In genomic region chr11:32187256-32187655, GRCm38 (mm10) we compare ENCODE assay signal across 26 mouse cellular contexts. TPM values are rescaled to one million over a fixed set of nuclear protein-coding genes. Genes with fewer than 3 reads are reported as not detected.
A peak's percentile ranks its signal among the peaks of the same experiment; 100 is the strongest.
DNase-seq lines count a peak whose midpoint lies in the region; ATAC-seq and TF ChIP-seq lines count a peak whose summit lies in the region.
"Had no signal": no experiment of that assay in that cellular context is flagged by ENCODE, and none has a peak within 500 bp of the region (broad histone marks: within the 10 kb centered on the region; RNA-seq: fewer than 3 reads in every experiment).

No protein-coding gene starts in this region.

- WGBS in lung, embryonic 14.5 days: 85% methylated on average over 4 of the region's 4 CpGs

- ATAC-seq in lung, embryonic 14.5 days (ENCODE audit: insufficient read depth): no peak
- no peak for ATAC-seq in erythroid progenitor cell, adult 5-6 weeks (replicated peaks; ENCODE audit: low FRiP score, poor library complexity, severe bottlenecking)
- ATAC-seq: forebrain, embryonic 13.5 days; inflammation-experienced regulatory T-cells, adult 6 months had no signal

- no peak overlapping the region for H3K9ac ChIP-seq in lung, embryonic 14.5 days
- no peak overlapping the region for H3K9ac ChIP-seq in CH12.LX (ENCODE audit: insufficient read depth, low read depth)
- H3K9ac ChIP-seq: forebrain, embryonic 13.5 days; heart, embryonic 15.5 days; hindbrain, embryonic 12.5 days had no signal

- H3K79me2 ChIP-seq in CH12.LX (replicated peaks; ENCODE audit: control insufficient read depth, extremely low read depth, insufficient read depth, poor library complexity, severe bottlenecking): no peaks in the 10 kb centered on the region

- H3K4me2 ChIP-seq in lung, embryonic 14.5 days: no peak overlapping the region
- H3K4me2 ChIP-seq in CH12.LX (ENCODE audit: insufficient read depth, low read depth, poor library complexity, severe bottlenecking): no peak overlapping the region
- H3K4me2 ChIP-seq: forebrain, embryonic 13.5 days; heart, embryonic 15.5 days; hindbrain, embryonic 12.5 days had no signal

- no peak overlapping the region for H3K27ac ChIP-seq in lung, embryonic 14.5 days (ENCODE audit: low read depth)
- no peak overlapping the region for H3K27ac ChIP-seq in CH12.LX (ENCODE audit: insufficient read depth, low read depth)
- H3K27ac ChIP-seq: embryonic facial prominence, embryonic 10.5 days; forebrain, embryonic 13.5 days; heart, embryonic 15.5 days; hindbrain, embryonic 12.5 days; macrophage; midbrain, embryonic 10.5 days had no signal

- in situ Hi-C loops in CH12.LX (cut with MboI; ENCODE audit: low pct_ligation_motif_present, low pct_unique_long_range_greater_than_20kb, low sequenced_read_pairs): loop anchor here (10.0 kb wide), 2 partner anchors 48 to 118 kb away; partner anchors contain the start of gene Hbq1a

- H3K27me3 ChIP-seq in lung, embryonic 14.5 days (ENCODE audit: insufficient read depth, low read length): no peaks in the 10 kb centered on the region
- H3K27me3 ChIP-seq in CH12.LX (replicated peaks): no peaks in the 10 kb centered on the region
- H3K27me3 ChIP-seq: forebrain, embryonic 13.5 days; heart, embryonic 15.5 days; hindbrain, embryonic 12.5 days had no signal

- H3K4me1 ChIP-seq in lung, embryonic 14.5 days (ENCODE audit: insufficient read depth): 0 out of 2 replicates have a peak, but pooled peaks cover 4% of the 10 kb centered on the region
- H3K4me1 ChIP-seq in CH12.LX (ENCODE audit: control insufficient read depth in 1 of 2, insufficient read depth in 2 of 2): peaks cover 9 to 19% of the 10 kb centered on the region in 2 experiments
- H3K4me1 ChIP-seq: forebrain, embryonic 13.5 days; hindbrain, embryonic 12.5 days had no signal

- H3K36me3 ChIP-seq in lung, embryonic 14.5 days (ENCODE audit: insufficient read depth): no peaks in the 10 kb centered on the region
- H3K36me3 ChIP-seq in CH12.LX (replicated peaks in 1 of 2; ENCODE audit: control insufficient read depth in 1 of 2, insufficient read depth in 1 of 2, low read length in 1 of 2): peaks cover 2 to 34% of the 10 kb centered on the region in 2 experiments
- H3K36me3 ChIP-seq: embryonic facial prominence, embryonic 10.5 days; heart, embryonic 15.5 days; hindbrain, embryonic 12.5 days; midbrain, embryonic 10.5 days had no signal

- H3K4me3 ChIP-seq in lung, embryonic 14.5 days (ENCODE audit: low read depth, low read length): no peak overlapping the region
- H3K4me3 ChIP-seq in CH12.LX (replicated peaks in 1 of 3; ENCODE audit: low read depth in 2 of 3, low read length in 2 of 3, poor library complexity in 1 of 3): no peak overlapping the region
- H3K4me3 ChIP-seq: embryonic facial prominence, embryonic 10.5 days; forebrain, embryonic 13.5 days; heart, embryonic 15.5 days; hindbrain, embryonic 12.5 days; midbrain, embryonic 10.5 days had no signal

- no peak; the same call in 1 of the 2 replicates for TF ChIP-seq RAD21 in CH12.LX (IDR thresholded peaks at IDR 0.05; ENCODE audit: low read depth, low read length)

- DNase-seq in heart, postnatal 4 days: peak; percentile 2
- DNase-seq in heart, postnatal 36 days: no peak
- no peak for DNase-seq in lung, embryonic 14.5 days
- DNase-seq in lung, postnatal 14 days: no peak
- DNase-seq in CH12.LX (ENCODE audit: extremely low read depth): no peak
- DNase-seq in R1 (ENCODE audit: low read depth, low spot score): peak; percentile 60
- no peak for DNase-seq in left cerebral cortex, adult 9 months (ENCODE audit: low spot score in 2 of 2)
- DNase-seq: B cell, adult 2 months; cerebellum, adult 8-10 months; gastrocnemius, postnatal 10 days; lung, adult 18-20 months; right cerebral cortex, postnatal 14 days had no signal

- TF ChIP-seq POLR2A in CH12.LX (IDR thresholded peaks at IDR 0.05; ENCODE audit: low read depth, low read length): no peak

- intact Hi-C loops in heart, postnatal 36 days (cut with DNase I): no loop called here

- peak; percentile 27; the same call in 1 of the 2 replicates for TF ChIP-seq CTCF in lung, embryonic 14.5 days (IDR thresholded peaks at IDR 0.05; ENCODE audit: low read depth)
- peak; percentile 25 to 39; a peak in 2 of 4 replicates for TF ChIP-seq CTCF in CH12.LX (conservative IDR thresholded peaks at IDR 0.05 in 1 of 2, IDR thresholded peaks at IDR 0.05 in 1 of 2; ENCODE audit: low read depth in 2 of 2, low read length in 2 of 2)

- dilution Hi-C loops in CH12.LX (cut with MboI; ENCODE audit: extremely low pct_ligation_motif_present, extremely low pct_unique_long_range_greater_than_20kb, low sequenced_read_pairs): no loop called here

- no peak for TF ChIP-seq EP300 in CH12.LX (IDR thresholded peaks at IDR 0.05; ENCODE audit: low read length)

- no peaks in the 10 kb centered on the region for H3K9me3 ChIP-seq in lung, embryonic 14.5 days (ENCODE audit: low read depth, low read length)
- H3K9me3 ChIP-seq in CH12.LX (replicated peaks; ENCODE audit: low read length): peaks cover 4% of the 10 kb centered on the region
- H3K9me3 ChIP-seq: embryonic facial prominence, embryonic 10.5 days; forebrain, embryonic 13.5 days; G1E; heart, embryonic 15.5 days; hindbrain, embryonic 12.5 days; midbrain, embryonic 10.5 days had no signal

TF ChIP-seq in CH12.LX, 34 proteins besides CTCF, POLR2A, EP300 and RAD21:
- TF ChIP-seq MYC (IDR thresholded peaks at IDR 0.05; ENCODE audit: low read depth, low read length) (no peak), USF2 (conservative IDR thresholded peaks at IDR 0.05; ENCODE audit: low read depth, low read length) (no peak), KAT2A (IDR thresholded peaks at IDR 0.05; ENCODE audit: insufficient replicate concordance, low read length) (no peak)
TF ChIP-seq in CH12.LX: peak in this region for 0.

RNA-seq across cellular contexts. Expression of gene Il9r, which starts 12.8 kb away (rescaled TPM):
- under 1 TPM; 0.20 to 0.21 TPM for total RNA-seq in heart, postnatal 4 days (2021)
- total RNA-seq in heart, postnatal 36 days (2021): under 1 TPM in 1 of 2 experiments, not detected in 1; 0.11 TPM
- 0.04 TPM in 1 of 2 replicates, not detected in the other for polyA plus RNA-seq in lung, embryonic 14.5 days (2014; fragmentation: Nextera tagmentation; extraction: Ambion mirVana)
- 16.8 and 20.0 TPM in 2 replicates for total RNA-seq in CH12.LX (2012; rRNA removed)
- 51.6 and 52.1 TPM in 2 replicates for total RNA-seq in CH12.LX (2014; rRNA removed)
- polyA plus RNA-seq in CH12.LX (2012; ENCODE audit: insufficient read length, low read depth): 45.3 and 47.5 TPM in 2 replicates
- not detected in 2 replicates for total RNA-seq in erythroid progenitor cell, adult 5-6 weeks (2015; ENCODE audit: low replicate concordance)
- total RNA-seq in erythroid progenitor cell, adult 5-6 weeks (2017; ENCODE audit: low replicate concordance): not detected in 2 replicates
- total RNA-seq: common myeloid progenitor, adult 5-6 weeks; gastrocnemius, postnatal 10 days; layer of hippocampus, postnatal 25 days; left cerebral cortex, postnatal 25 days had no signal
- polyA plus RNA-seq: embryonic facial prominence, embryonic 10.5 days; forebrain, embryonic 13.5 days; hindbrain, embryonic 12.5 days; kidney, embryonic 16.5 days; macrophage; midbrain, embryonic 10.5 days; neural tube, embryonic 14.5 days had no signal

RNA-seq across cellular contexts. Expression of gene Snrnp25, which starts 18.0 kb away (rescaled TPM):
- 10 to 100 TPM; 14.4 to 15.6 TPM for total RNA-seq in heart, postnatal 4 days (2021)
- total RNA-seq in heart, postnatal 36 days (2021): 10 to 100 TPM; 11.1 to 12.2 TPM
- polyA plus RNA-seq in lung, embryonic 14.5 days (2014; fragmentation: Nextera tagmentation; extraction: Ambion mirVana): 62.8 and 71.4 TPM in 2 replicates
- total RNA-seq in CH12.LX (2012; rRNA removed): 113 and 123 TPM in 2 replicates
- total RNA-seq in CH12.LX (2014; rRNA removed): 162 and 208 TPM in 2 replicates
- 106 and 131 TPM in 2 replicates for polyA plus RNA-seq in CH12.LX (2012; ENCODE audit: insufficient read length, low read depth)
- 52.3 and 53.7 TPM in 2 replicates for total RNA-seq in erythroid progenitor cell, adult 5-6 weeks (2015; ENCODE audit: low replicate concordance)
- 31.8 and 104 TPM in 2 replicates for total RNA-seq in erythroid progenitor cell, adult 5-6 weeks (2017; ENCODE audit: low replicate concordance)

RNA-seq across cellular contexts. Expression of gene Rhbdf1, which starts 34.8 kb away (rescaled TPM):
- 10 to 100 TPM; 31.9 to 33.0 TPM for total RNA-seq in heart, postnatal 4 days (2021)
- 10 to 100 TPM; 24.3 to 25.1 TPM for total RNA-seq in heart, postnatal 36 days (2021)
- polyA plus RNA-seq in lung, embryonic 14.5 days (2014; fragmentation: Nextera tagmentation; extraction: Ambion mirVana): 52.8 and 63.9 TPM in 2 replicates
- total RNA-seq in CH12.LX (2012; rRNA removed) (30.1 and 37.6 TPM in 2 replicates), CH12.LX (2014; rRNA removed) (24.7 TPM in 2 replicates)
- polyA plus RNA-seq in CH12.LX (2012; ENCODE audit: insufficient read length, low read depth): 27.2 and 34.2 TPM in 2 replicates
- not detected in 2 replicates for total RNA-seq in erythroid progenitor cell, adult 5-6 weeks (2015; ENCODE audit: low replicate concordance)
- total RNA-seq in erythroid progenitor cell, adult 5-6 weeks (2017; ENCODE audit: low replicate concordance): 2.3 and 5.0 TPM in 2 replicates

RNA-seq across cellular contexts. Expression of gene Mpg, which starts 39.0 kb away (rescaled TPM):
- 10 to 100 TPM; 10.4 to 11.3 TPM for total RNA-seq in heart, postnatal 4 days (2021)
- 1 to 10 TPM; 6.7 TPM for total RNA-seq in heart, postnatal 36 days (2021)
- polyA plus RNA-seq in lung, embryonic 14.5 days (2014; fragmentation: Nextera tagmentation; extraction: Ambion mirVana): 39.6 and 42.2 TPM in 2 replicates
- total RNA-seq in CH12.LX (2012; rRNA removed) (40.3 and 41.9 TPM in 2 replicates), CH12.LX (2014; rRNA removed) (36.2 and 39.1 TPM in 2 replicates)
- polyA plus RNA-seq in CH12.LX (2012; ENCODE audit: insufficient read length, low read depth): 39.6 and 41.5 TPM in 2 replicates
- total RNA-seq in erythroid progenitor cell, adult 5-6 weeks (2015; ENCODE audit: low replicate concordance): 13.0 and 14.1 TPM in 2 replicates
- total RNA-seq in erythroid progenitor cell, adult 5-6 weeks (2017; ENCODE audit: low replicate concordance): 18.7 and 23.9 TPM in 2 replicates

Comparison
In these comparisons a context has a peak if more than half of its experiments do, and no peak if none do; other contexts are left out.
1. DNase-seq: peak in heart, postnatal 4 days (single experiment) and R1 (single experiment); none in heart, postnatal 36 days (0 of 2), lung, embryonic 14.5 days (single experiment), lung, postnatal 14 days (single experiment), CH12.LX (single experiment) and left cerebral cortex, adult 9 months (0 of 2).
2. RNA of gene Il9r, which starts 12.8 kb away (total RNA-seq): 16.8 to 52.1 TPM in CH12.LX; 0.20 to 0.21 TPM in heart, postnatal 4 days, 0.11 TPM in heart, postnatal 36 days and not detected in erythroid progenitor cell, adult 5-6 weeks; every median in the first group is over 10 times any median in the second.
3. RNA of gene Rhbdf1, which starts 34.8 kb away (total RNA-seq): 24.7 to 37.6 TPM in CH12.LX, 31.9 to 33.0 TPM in heart, postnatal 4 days and 24.3 to 25.1 TPM in heart, postnatal 36 days; 2.3 to 5.0 TPM in erythroid progenitor cell, adult 5-6 weeks; every median in the first group is over 4 times any median in the second.